Mouse (Mus musculus): ENCODE results near the gene Carf.
A peak's percentile ranks its signal among the peaks of the same experiment; 100 is the strongest.

Carf gene

DNA sequence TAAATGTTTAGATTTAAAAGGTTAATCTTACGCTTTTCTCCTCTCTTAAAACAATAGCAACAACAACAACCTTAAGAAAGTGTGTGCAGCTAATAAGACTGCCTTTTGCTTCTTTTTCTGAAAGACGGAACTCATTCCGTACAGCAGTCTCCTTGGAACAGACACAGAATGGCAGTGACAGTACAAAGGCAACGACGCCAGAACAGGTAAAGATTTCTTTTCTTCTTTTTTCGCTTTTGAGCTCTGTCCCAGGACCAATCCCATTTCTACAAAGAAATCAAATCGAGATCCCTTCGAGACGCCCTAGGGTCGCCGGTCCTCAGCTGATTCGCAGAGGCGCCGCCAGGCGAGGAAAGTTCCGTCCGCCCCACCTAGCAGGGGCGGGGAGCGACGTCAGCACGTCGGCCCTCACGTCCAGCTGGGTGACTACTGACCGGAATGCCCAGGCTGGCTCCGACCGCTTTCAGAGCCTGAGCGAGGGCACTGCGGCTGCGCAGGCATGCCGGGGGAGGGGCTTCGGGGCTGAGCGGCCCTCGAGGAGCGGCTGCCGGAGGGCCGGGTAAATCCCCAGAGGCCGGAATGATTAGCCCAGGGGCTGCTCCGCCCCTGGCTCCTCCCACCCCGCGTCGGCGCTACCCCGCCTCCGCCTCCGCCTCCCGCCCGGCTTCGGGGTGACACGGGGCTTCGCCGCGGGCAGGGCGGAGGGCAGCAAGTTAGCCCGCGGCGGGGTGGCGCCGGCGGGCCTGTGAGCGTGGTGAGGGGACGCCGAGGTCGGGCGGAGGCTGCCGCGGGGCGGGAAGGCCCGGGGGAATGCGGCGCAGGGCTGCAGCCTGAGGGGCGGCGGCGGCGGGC, 82.1 kb downstream of the Carf start, which contains the start of gene Nbeal1:
Nbeal1 (plus strand) TSS at position 668 of the 852 bp plus-strand sequence.
- DNase-seq (ENCODE audit: low spot score), result peak; percentile 100

GRCm38 (mm10) chr1:60180784-60181221, 82.8 kb downstream of the Carf start:
- no peak for DNase-seq (ENCODE audit: low spot score)

GRCm38 (mm10) chr1:60188454-60188853, 90.4 kb downstream of the Carf start:
- DNase-seq (ENCODE audit: low spot score), result no peak

DNA sequence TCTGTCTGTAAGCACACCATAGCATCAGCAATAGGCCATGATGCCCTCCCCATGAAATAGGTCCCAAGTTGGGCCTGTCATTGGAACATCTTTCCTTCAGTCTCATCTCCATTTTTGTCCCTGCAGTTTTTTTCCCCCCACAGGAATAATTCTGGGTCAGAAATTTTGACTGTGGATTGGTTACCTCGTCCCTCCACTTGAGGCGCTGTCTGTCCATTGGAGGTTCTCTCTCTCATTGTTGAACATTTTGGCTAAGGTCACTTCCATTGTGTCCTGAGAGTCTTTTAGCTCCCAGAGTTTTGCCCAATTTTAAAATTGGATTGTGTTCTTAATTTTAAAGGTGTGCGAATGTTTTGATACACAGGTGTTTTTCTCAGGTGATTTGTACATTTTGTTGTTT, 98.8 kb downstream of the Carf start:
- DNase-seq (ENCODE audit: low spot score), result no peak

DNA sequence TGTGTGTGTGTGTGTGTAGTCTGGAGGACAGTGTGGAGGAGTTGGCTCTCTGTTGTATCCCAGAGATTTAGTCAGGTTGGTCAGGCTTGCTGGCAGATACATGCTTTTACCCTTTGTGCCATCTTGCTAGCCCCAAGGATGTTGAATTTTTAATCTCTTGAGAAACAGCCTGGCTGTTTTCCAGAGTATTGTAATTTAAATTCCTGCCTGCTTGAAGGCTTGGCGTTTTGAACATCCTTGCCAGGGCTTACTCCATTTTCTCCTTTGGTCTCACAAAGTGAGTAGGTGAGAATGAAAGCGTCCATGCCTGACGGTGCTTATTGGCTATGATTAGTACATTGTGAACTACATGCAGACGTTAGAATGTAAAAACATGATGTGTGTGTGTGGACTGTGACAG, 101.0 kb downstream of the Carf start:
- no peak for DNase-seq (ENCODE audit: low spot score)
